Mouse (Mus musculus) liver, embryonic 14.5 days (tissue): ENCODE results near the gene Kansl1l.

Experiments used
- CTCF ChIP-seq: IDR thresholded peaks from 2 replicates; pipeline ENCODE4 v1.5.1; 2016; ENCODE audit warnings: antibody characterized with exemption, low read depth, control low read depth
- EP300 ChIP-seq: IDR thresholded peaks from 2 replicates; pipeline ENCODE4 v1.6.1; 2016; ENCODE audit warnings: antibody characterized with exemption, low read depth

- TF ChIP-seq CTCF (no peak), EP300 (no peak)
These were observed 123.1 kb downstream of the Kansl1l start for GRCm38 (mm10) chr1:66694266-66694665.
